Mouse (Mus musculus) adrenal gland, postnatal 25 days (tissue): ENCODE measurements at regions not wholly inside any gene's neighbourhood (a gene's known extent, or its start where the extent isn't known, plus 50 kb on each side); places are given as distances from the start of the nearest gene placed in this dataset.

Experiments
- DNase-seq: peaks from one replicate; pipeline ENCODE4 v3.0.0; 2021; ENCODE audit warnings: mixed read lengths

DNA sequence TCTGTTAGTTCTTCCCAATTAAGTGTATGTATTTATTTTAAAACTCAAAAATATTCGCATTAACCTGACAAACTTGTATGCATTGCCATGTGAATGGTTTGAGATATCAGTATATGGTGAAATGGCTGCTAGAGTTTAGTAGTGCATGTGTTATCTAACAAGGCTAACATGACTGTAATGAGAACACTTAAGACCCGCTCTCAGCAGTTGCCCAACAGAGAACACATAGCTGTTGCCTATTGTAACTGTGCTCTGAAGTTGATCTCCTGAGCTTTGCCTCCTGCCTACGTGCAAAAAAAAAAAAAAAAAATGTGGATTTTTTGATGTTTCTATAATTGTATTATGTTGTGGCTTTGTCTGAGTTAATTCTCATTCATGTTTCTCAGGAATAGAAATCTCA lies 897.2 kb downstream of the Efnb2 start:
- no peak for DNase-seq

DNA sequence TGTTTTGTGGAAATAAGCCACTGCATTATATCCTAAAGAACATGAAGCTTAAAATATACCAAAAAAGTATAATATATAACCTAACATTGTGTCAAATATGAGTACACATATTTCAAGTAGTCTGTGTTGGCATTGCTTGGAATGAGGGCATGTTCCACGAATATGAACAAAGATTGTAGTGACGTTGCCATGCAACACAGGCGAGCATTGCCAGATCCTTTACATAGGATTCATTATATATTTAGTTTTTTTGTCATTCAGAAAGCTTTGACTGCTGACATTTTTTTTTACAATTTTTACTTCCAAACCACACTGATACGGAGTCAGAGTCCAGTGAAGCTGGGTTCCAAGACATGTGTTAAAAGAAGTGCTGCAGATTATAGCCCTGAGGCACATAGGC lies 900.1 kb downstream of the Efnb2 start:
- DNase-seq: no peak

DNA sequence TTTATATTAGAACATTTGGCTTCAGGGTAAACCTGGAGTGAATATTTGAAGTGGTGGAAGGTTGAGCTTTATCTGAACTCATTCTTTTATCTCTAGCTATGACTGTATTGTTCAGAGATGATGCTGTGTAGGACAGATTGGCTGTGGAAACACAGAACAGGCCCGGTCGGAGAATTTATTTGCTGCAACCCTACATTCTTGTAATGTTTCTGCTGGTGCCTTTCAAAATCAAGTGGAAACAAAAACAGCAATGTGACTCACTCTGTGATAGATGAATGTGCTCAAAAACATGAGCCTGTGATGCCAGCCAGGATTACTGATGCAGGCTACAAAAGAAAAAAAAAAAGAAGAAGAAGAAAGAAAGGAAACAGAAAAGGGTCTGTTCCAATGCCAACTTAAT lies 928.3 kb downstream of the Efnb2 start:
- DNase-seq: no peak

DNA sequence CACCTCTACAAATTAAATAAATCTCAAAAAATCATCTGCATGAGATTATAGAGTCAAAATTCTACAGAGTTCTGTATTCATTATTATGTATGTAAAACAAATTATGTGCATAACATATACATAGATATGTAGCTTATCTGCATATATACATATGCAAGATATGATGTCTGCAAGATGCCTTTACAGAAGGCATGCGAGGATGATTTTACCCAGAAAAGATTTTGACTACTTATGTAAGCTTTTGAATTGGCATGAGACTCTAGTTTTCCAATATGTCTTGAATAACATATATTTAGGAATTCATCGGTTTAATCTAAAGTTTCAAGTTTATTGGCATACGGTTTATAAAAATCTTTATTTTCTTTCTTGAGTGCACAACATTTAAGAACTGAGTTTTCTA lies 939.2 kb downstream of the Efnb2 start:
- DNase-seq: no peak

DNA sequence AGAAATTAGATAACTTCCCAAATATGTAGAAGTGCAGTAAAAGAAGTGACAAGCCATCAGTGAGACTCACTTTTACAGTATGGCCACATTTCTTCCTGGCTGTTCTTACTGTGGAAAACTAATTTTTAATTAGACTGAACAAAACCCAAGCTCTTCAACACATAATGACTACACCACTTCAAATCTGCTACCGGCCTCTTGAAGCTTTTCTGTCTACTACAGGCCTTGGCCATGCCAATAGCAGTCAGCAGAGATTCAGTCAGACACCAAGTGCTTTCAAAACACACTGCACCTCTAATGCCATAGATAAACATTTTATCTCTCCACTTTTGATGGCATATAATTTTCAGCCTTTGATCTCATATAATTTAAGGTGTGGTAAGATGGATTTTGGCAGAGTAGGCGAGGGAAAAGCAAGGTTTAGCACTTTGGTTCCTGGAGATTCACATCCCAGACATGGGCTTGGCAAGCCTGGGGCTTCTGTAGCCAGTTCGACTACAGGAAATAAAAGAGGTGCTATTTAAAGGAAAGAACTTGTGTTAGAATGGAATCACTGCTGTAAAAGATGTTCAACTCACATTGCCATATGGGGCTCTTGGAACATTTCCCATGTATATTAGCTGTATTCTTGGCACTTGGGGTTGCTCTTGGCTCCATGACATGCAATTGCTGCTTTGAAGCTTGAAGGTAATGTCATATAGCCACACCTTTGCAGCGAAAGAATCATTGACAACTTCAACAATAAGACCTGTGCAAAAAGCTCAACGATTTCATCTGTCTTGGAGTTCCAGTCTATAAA lies 941.9 kb downstream of the Efnb2 start:
- DNase-seq: no peak

DNA sequence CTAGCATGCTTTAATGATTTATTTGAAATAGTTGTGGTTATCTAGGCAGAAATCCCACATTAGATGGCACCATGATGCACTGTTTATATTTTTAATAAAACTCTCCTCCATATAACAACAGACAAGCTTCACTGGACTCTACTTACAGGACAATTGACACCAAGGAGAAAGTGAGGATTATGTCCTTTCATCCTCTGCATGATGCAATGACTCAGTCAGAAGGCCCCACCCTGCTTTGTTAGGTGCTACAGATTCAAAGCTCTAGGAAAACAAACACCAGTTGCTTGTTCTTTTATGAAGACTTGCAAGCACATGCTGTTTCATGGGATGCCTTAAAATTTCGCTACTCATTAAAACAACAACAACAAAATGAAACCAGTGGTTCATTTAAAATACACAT lies 950.3 kb downstream of the Efnb2 start:
- no peak for DNase-seq

DNA sequence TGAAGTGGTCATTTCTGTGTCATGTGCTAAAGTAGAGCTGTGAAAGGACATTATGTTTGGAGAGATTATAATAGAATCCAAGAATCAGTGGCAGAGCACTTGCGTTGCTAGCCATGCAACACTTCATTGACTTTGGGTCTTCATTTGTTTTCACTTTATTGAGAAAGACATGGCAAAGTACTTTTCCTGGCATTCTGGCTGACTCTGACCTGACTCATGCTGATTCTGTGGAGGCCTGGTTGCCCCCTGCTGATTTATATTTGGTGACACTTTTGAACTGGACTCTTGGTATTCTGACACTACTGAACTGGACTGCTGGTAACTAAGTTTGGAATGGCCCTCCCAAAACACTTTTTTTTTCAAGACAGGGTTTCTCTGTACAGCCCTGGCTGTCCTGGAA lies 951.6 kb downstream of the Efnb2 start:
- DNase-seq: no peak

DNA sequence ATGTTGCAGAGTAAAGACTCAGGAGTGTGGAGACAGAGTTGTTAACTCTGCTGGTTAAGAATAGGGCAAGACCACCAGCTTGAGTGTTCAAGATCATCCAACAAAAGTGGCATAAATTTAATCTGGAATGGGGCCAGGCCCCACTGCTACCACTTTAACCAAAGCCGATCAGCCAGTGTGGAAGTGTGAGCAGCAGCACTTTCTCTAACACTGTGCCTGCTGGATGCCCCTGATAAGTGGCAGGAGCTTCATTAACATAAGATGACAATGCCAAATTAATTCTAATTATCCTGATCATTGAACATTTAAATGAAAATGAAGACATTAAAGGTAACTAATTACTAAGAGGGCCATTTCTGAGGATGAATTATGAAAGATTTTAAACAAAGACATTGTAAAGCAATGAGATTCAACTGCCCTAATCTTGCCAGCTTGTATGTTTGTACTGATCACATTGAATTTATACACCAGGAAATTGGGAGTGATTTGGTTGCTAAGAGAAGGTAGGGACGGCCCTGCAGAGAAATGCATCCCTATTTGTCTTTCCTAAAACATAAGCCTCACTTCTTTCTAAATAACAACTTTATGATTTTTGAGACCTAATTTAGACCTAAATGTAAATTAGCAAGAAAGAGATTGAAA lies 969.6 kb downstream of the Efnb2 start:
- DNase-seq: no peak

DNA sequence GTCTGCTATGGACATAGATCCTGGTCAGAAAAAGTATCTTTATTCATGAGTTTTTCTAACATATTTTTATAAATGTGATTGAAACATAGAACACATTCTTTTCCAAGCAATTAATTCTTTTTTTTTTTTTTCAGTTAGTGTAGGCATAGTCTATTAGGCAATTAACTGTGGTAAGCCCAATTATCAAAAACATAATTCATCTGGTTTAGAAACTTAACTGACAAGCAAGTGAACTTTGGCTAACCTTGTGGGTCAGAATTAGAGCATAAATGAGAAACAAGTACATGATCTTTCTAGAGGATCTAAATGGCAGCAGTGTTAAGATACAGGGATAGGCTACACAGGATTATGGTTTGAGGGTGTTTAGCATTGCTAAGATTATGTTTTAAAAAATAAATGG lies 1007.2 kb downstream of the Efnb2 start:
- DNase-seq: no peak
